Mouse (Mus musculus) ES-E14 (cell line): ENCODE results near the gene Isoc2b. TPM values are rescaled to one million over a fixed set of nuclear protein-coding genes. Genes with fewer than 3 reads are reported as not detected.

Experiments
- DNase-seq: peaks from one replicate; pipeline ENCODE4 v3.0.0-alpha.2; 2013; ENCODE audit warnings: low read depth, low spot score
- H3K27ac ChIP-seq: 2 replicates; pipeline ENCODE4 v1.5.1; 2012; ENCODE audit warnings: low read depth, mild to moderate bottlenecking, low read length, moderate library complexity, mixed read lengths; ENCODE audit not compliant: poor library complexity, insufficient read depth, severe bottlenecking
- H3K36me3 ChIP-seq: 2 replicates; pipeline ENCODE4 v1.6.1; 2012; ENCODE audit warnings: mild to moderate bottlenecking, low read length, moderate library complexity, mixed read lengths; ENCODE audit not compliant: control insufficient read depth, poor library complexity, insufficient read depth, severe bottlenecking
- H3K4me1 ChIP-seq, 2 experiments: fragments of 150-350 bp in 1 of 2; sonication (generic) in 1 of 2; 2 replicates each; pipeline ENCODE4 v1.6.1; 2012; ENCODE audit warnings: low read length in 2 of 2, mild to moderate bottlenecking in 1 of 2, mixed read lengths in 1 of 2; ENCODE audit not compliant: control insufficient read depth in 2 of 2, insufficient read depth in 2 of 2, poor library complexity in 1 of 2
- H3K4me3 ChIP-seq, 2 experiments: fragments of 150-350 bp in 1 of 2; sonication (generic) in 1 of 2; 2 replicates each; pipeline ENCODE4 v1.5.1; 2012; ENCODE audit warnings: low read length in 2 of 2, low read depth in 1 of 2, mild to moderate bottlenecking in 1 of 2, mixed read lengths in 1 of 2; ENCODE audit not compliant: insufficient read depth in 1 of 2, poor library complexity in 1 of 2, severe bottlenecking in 1 of 2
- H3K9ac ChIP-seq: 2 replicates; pipeline ENCODE4 v1.6.1; 2012; ENCODE audit warnings: low read depth, mild to moderate bottlenecking, low read length, mixed read lengths; ENCODE audit not compliant: poor library complexity, insufficient read depth, severe bottlenecking
- H3K9me3 ChIP-seq: fragments of 150-350 bp; sonication (generic); 2 replicates; pipeline ENCODE4 v1.6.1; 2012; ENCODE audit warnings: low read depth, mild to moderate bottlenecking, low read length; ENCODE audit not compliant: control insufficient read depth, insufficient read depth
- CHD2 ChIP-seq: IDR thresholded peaks from 2 replicates; pipeline ENCODE4 v1.6.1; 2014; ENCODE audit warnings: mild to moderate bottlenecking, low read depth, low read length, inconsistent platforms
- HCFC1 ChIP-seq: IDR thresholded peaks from 2 replicates; pipeline ENCODE4 v1.6.1; 2012; ENCODE audit warnings: low read length, inconsistent platforms, borderline replicate concordance; ENCODE audit not compliant: insufficient read depth
- MAFK ChIP-seq: IDR thresholded peaks from 2 replicates; pipeline ENCODE4 v1.6.1; 2014; ENCODE audit warnings: mild to moderate bottlenecking, low read depth, low read length, inconsistent platforms; ENCODE audit not compliant: insufficient read depth
- ZC3H11A ChIP-seq: IDR thresholded peaks from 2 replicates; pipeline ENCODE4 v1.6.1; 2012; ENCODE audit warnings: low read depth, mild to moderate bottlenecking, inconsistent platforms, low read length, borderline replicate concordance
- ZNF384 ChIP-seq: IDR thresholded peaks from 2 replicates; pipeline ENCODE4 v1.6.1; 2012; ENCODE audit warnings: low read depth, low read length, inconsistent platforms
- in situ Hi-C, 2 experiments: fragments of 600-800 bp; cut with MboI; formaldehyde crosslinking; loops; one replicate each; pipeline ENCODE4 v1.15.1; 2025; ENCODE audit warnings: low sequenced_read_pairs in 2 of 2, inconsistent platforms in 1 of 2; ENCODE audit not compliant: unreplicated experiment in 2 of 2
- total RNA-seq: library from RNA; depleted of rRNA; stranded (reverse); fragments of 300-350 nt; gene quantifications from 2 replicates; pipeline ENCODE4 v1.2.3, GENCODE M21; 2012

Gene Isoc2b
- total RNA-seq, 1 experiment: 3.7 TPM

- DNase-seq: no peak
- Histone ChIP-seq H3K4me3 (peak overlapping the region; percentile 91 to 95), H3K9ac (peak overlapping the region; percentile 73), H3K4me1 (peaks cover under 1 to 28% of the 10 kb centered on the region in 2 experiments; a peak in 2 of 4 replicates), H3K9me3 (no peaks in the 10 kb centered on the region), H3K27ac (no peak overlapping the region; the same call in 1 of the 2 replicates), H3K36me3 (peaks cover 13% of the 10 kb centered on the region)
- TF ChIP-seq ZC3H11A (no peak), CHD2 (0 out of 2 replicates have a peak, but pooled peaks have one; percentile 5)
- in situ Hi-C loops: loop anchor here in 1 of 2 experiments (10.0 kb wide), 1 partner anchor 371 kb away; the partner anchor contains the start of gene Syt5
Measured at GRCm38 (mm10) chr7:4915669-4916416, 45.8 kb upstream of the Isoc2b start.

GRCm38 (mm10) chr7:4915007-4915665 lies 45.1 kb upstream of the Isoc2b start, which contains the start of gene Zfp628:
Gene Zfp628 (plus strand): TSS chr7:4915217.
- H3K4me1 ChIP-seq: peaks cover 0 to 26% of the 10 kb centered on the region in 2 experiments; a peak in 2 of 4 replicates
- in situ Hi-C loops: loop anchor here in 1 of 2 experiments (10.0 kb wide), 1 partner anchor 370 kb away; the partner anchor contains the start of gene Syt5
- H3K9me3 ChIP-seq: no peaks in the 10 kb centered on the region
- DNase-seq: peak; percentile 95
- TF ChIP-seq CHD2 (0 out of 2 replicates have a peak, but pooled peaks have one; percentile 9), ZNF384 (no peak), HCFC1 (peak; percentile 65; the same call in 1 of the 2 replicates), MAFK (no peak), ZC3H11A (no peak)
- peak within 1 kb of the TSS; percentile 91 to 95 for H3K4me3 ChIP-seq
- peaks cover 16% of the 10 kb centered on the region for H3K36me3 ChIP-seq
- peak within 1 kb of the TSS; percentile 95 for H3K27ac ChIP-seq
- H3K9ac ChIP-seq: peak within 1 kb of the TSS; percentile 97

DNA sequence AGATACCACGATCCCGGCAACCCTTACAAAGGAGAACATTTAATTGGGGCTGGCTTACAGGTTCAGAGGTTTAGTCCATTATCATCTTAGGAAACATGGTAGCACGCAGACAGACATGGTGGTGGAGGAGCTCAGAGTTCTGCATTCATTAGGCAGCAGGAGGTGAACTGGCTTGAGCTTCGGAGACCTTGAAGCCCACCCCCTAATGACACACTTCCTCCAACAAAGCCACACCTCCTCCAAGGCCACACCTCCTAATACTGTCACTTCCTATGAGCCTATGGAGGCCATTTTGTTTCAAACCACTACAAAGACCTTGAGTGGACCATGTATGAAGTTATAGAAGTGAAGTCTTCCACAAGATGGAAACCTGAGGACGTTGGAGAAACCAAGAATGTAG lies 42.2 kb upstream of the Isoc2b start:
- Histone ChIP-seq H3K9ac (peak overlapping the region; percentile 88), H3K36me3 (peaks cover 23% of the 10 kb centered on the region), H3K9me3 (no peaks in the 10 kb centered on the region), H3K4me3 (peak overlapping the region; percentile 82 to 90), H3K27ac (peak overlapping the region; percentile 82; the same call in 1 of the 2 replicates), H3K4me1 (peaks cover 0 to 16% of the 10 kb centered on the region in 2 experiments; a peak in 2 of 4 replicates)
- DNase-seq: peak; percentile 95
- TF ChIP-seq MAFK (no peak), HCFC1 (no peak), ZNF384 (no peak), ZC3H11A (no peak), CHD2 (no peak)
- in situ Hi-C loops: loop anchor here in 1 of 2 experiments (10.0 kb wide), 1 partner anchor 367 kb away; the partner anchor contains the start of gene Syt5

- Histone ChIP-seq H3K27ac (peak overlapping the region; percentile 82; the same call in 1 of the 2 replicates), H3K4me1 (peaks cover 0 to 19% of the 10 kb centered on the region in 2 experiments; a peak in 3 of 4 replicates), H3K9me3 (no peaks in the 10 kb centered on the region), H3K36me3 (peaks cover 23% of the 10 kb centered on the region), H3K9ac (peak overlapping the region; percentile 88), H3K4me3 (peak overlapping the region; percentile 82 to 90)
- DNase-seq: peak; percentile 81
- in situ Hi-C loops: loop anchor here in 1 of 2 experiments (10.0 kb wide), 1 partner anchor 367 kb away; the partner anchor contains the start of gene Syt5
- TF ChIP-seq CHD2: no peak
- TF ChIP-seq MAFK: no peak
- TF ChIP-seq ZC3H11A: no peak
- no peak for TF ChIP-seq ZNF384
- TF ChIP-seq HCFC1: no peak
Measured at GRCm38 (mm10) chr7:4911561-4911960, 41.5 kb upstream of the Isoc2b start.
